In the genomic region with DNA sequence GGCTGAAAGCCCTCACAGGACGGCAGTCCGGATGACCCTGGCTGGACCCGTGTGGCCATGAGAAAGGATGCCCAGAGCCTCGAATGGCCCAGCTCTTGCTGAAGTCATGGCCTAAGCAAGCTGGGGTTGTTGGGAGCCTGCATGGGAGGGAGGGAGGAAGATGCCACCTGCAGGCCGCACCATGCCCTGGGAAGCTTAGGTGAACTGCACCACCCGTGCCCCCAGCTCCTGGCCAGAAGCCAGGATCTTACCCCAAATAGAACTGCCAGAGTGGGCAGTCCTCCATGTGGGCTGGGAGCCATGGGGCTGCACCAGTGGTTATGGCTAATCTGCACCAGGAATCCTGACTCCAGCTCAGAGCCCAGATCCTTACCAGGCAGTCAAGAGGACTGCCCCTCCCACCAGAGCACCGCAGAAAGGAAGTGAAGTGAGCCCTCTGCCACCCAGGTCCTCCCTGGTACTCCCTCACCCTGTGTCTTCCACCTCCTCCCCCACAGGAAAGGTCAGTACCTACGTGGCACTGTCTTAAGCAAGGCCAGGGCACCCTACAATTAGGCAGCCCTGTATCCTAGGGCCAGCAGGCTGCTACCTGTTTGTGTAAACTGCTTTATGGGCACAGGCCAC, we compare ENCODE assay signal across 8 mouse cellular contexts. TPM values are rescaled to one million over a fixed set of nuclear protein-coding genes. Genes with fewer than 3 reads are reported as not detected.
DNase-seq lines count a peak whose midpoint lies in the region; ATAC-seq and TF ChIP-seq lines count a peak whose summit lies in the region.

No protein-coding gene starts in this region.

- TF ChIP-seq EP300 in heart, postnatal 0 days (IDR thresholded peaks at IDR 0.05; ENCODE audit: low read depth) = 0 out of 2 replicates have a peak, but pooled peaks have one; percentile 43

- H3K4me3 ChIP-seq in heart, postnatal 0 days (ENCODE audit: low read depth, low read length) = no peak overlapping the region

- no peak overlapping the region for H3K9ac ChIP-seq in heart, postnatal 0 days (replicated peaks; ENCODE audit: low read depth, low read length)

- no peaks in the 10 kb centered on the region for H3K9me3 ChIP-seq in heart, postnatal 0 days (replicated peaks; ENCODE audit: control insufficient read depth, low read length)

- peak; percentile 69 for ATAC-seq in heart, postnatal 0 days (ENCODE audit: insufficient read depth, low read depth)

- peak; percentile 48 for TF ChIP-seq CTCF in heart, postnatal 0 days (IDR thresholded peaks at IDR 0.05; ENCODE audit: low read depth)

- peaks cover 15% of the 10 kb centered on the region; the same call in 1 of the 2 replicates for H3K27me3 ChIP-seq in heart, postnatal 0 days (ENCODE audit: control insufficient read depth, insufficient read depth, low read length)

- peaks cover 38% of the 10 kb centered on the region for H3K36me3 ChIP-seq in heart, postnatal 0 days (replicated peaks; ENCODE audit: control insufficient read depth, insufficient read depth, low read length)

- no peak overlapping the region for H3K4me2 ChIP-seq in heart, postnatal 0 days (ENCODE audit: low read depth, low read length)

- DNase-seq in adrenal gland, postnatal 14 days = peak; percentile 55
- DNase-seq in adrenal gland, adult 8-10 months = no peak
- DNase-seq in kidney, postnatal 10 days = peak; percentile 58
- no peak for DNase-seq in kidney, postnatal 14 days
- peak; percentile 27 to 39 for DNase-seq in B cell, adult 2 months
- peak; percentile 60 for DNase-seq in heart, postnatal 0 days (ENCODE audit: low spot score)
- DNase-seq in ovary, adult 18-20 months (ENCODE audit: low spot score) = no peak
- DNase-seq in embryo, embryonic 9.5 days (ENCODE audit: extremely low spot score) = no peak

- peaks cover 13% of the 10 kb centered on the region for H3K4me1 ChIP-seq in heart, postnatal 0 days (ENCODE audit: control insufficient read depth, insufficient read depth)

- H3K27ac ChIP-seq in heart, postnatal 0 days (ENCODE audit: low read depth) = peak overlapping the region; percentile 4; the same call in 1 of the 2 replicates

- WGBS in heart, postnatal 0 days = 30% methylated on average over 8 of the region's 8 CpGs

RNA-seq across cellular contexts. Expression of a gene that starts 5.1 kb away (rescaled TPM):
- 920 and 980 TPM in 2 replicates for total RNA-seq in adrenal gland, postnatal 14 days (2021)
- total RNA-seq in adrenal gland, adult 8-10 months (2022) = 100 to 1,000 TPM; 380 to 452 (median 425) TPM
- total RNA-seq in heart, postnatal 0 days (2014; rRNA removed; ENCODE audit: low replicate concordance) = 970 and 972 TPM in 2 replicates
- polyA plus RNA-seq in heart, postnatal 0 days (2015; fragmentation: Nextera tagmentation; extraction: Ambion mirVana) = 1,858 and 1,876 TPM in 2 replicates

RNA-seq across cellular contexts. Expression of a gene that starts 7.3 kb away (rescaled TPM):
- total RNA-seq in adrenal gland, postnatal 14 days (2021) = 69.9 and 137 TPM in 2 replicates
- total RNA-seq in adrenal gland, adult 8-10 months (2022) = 10 to 100 TPM; 58.4 to 92.4 (median 81.9) TPM
- total RNA-seq in heart, postnatal 0 days (2014; rRNA removed; ENCODE audit: low replicate concordance) = 2.8 and 5.9 TPM in 2 replicates
- polyA plus RNA-seq in heart, postnatal 0 days (2015; fragmentation: Nextera tagmentation; extraction: Ambion mirVana) = 1.0 and 1.1 TPM in 2 replicates

RNA-seq across cellular contexts. Expression of a gene that starts 14.7 kb away (rescaled TPM):
- total RNA-seq in adrenal gland, postnatal 14 days (2021) = 114 and 140 TPM in 2 replicates
- total RNA-seq in adrenal gland, adult 8-10 months (2022) = 100 to 1,000 TPM in 1 of 4 experiments, 10 to 100 TPM in 3; 56.4 to 145 (median 90.1) TPM
- total RNA-seq in heart, postnatal 0 days (2014; rRNA removed; ENCODE audit: low replicate concordance) = 100 and 122 TPM in 2 replicates
- 12.4 and 15.8 TPM in 2 replicates for polyA plus RNA-seq in heart, postnatal 0 days (2015; fragmentation: Nextera tagmentation; extraction: Ambion mirVana)

RNA-seq across cellular contexts. Expression of a gene that starts 17.7 kb away (rescaled TPM):
- total RNA-seq in adrenal gland, postnatal 14 days (2021) = 138 and 147 TPM in 2 replicates
- total RNA-seq in adrenal gland, adult 8-10 months (2022) = 100 to 1,000 TPM; 127 to 146 (median 143) TPM
- 40.3 and 57.4 TPM in 2 replicates for total RNA-seq in heart, postnatal 0 days (2014; rRNA removed; ENCODE audit: low replicate concordance)
- 10.6 and 10.8 TPM in 2 replicates for polyA plus RNA-seq in heart, postnatal 0 days (2015; fragmentation: Nextera tagmentation; extraction: Ambion mirVana)

RNA-seq across cellular contexts. Expression of a gene that starts 28.0 kb away (rescaled TPM):
- 52.8 and 52.9 TPM in 2 replicates for total RNA-seq in adrenal gland, postnatal 14 days (2021)
- 10 to 100 TPM; 27.4 to 54.8 (median 45.1) TPM for total RNA-seq in adrenal gland, adult 8-10 months (2022)
- 21.1 and 22.0 TPM in 2 replicates for total RNA-seq in heart, postnatal 0 days (2014; rRNA removed; ENCODE audit: low replicate concordance)
- polyA plus RNA-seq in heart, postnatal 0 days (2015; fragmentation: Nextera tagmentation; extraction: Ambion mirVana) = 5.9 and 6.3 TPM in 2 replicates

Comparison
In these comparisons a context has a peak if more than half of its experiments do, and no peak if none do; other contexts are left out.
1. DNase-seq: peak in adrenal gland, postnatal 14 days (single experiment), kidney, postnatal 10 days (single experiment), B cell, adult 2 months (2 of 2) and heart, postnatal 0 days (single experiment); none in adrenal gland, adult 8-10 months (single experiment), kidney, postnatal 14 days (single experiment), ovary, adult 18-20 months (single experiment) and embryo, embryonic 9.5 days (single experiment).